ENCODE assay signal across 8 mouse cellular contexts in genomic region chr10:21923495-21923952, GRCm38 (mm10). TPM values are rescaled to one million over a fixed set of nuclear protein-coding genes. Genes with fewer than 3 reads are reported as not detected.
DNase-seq lines count a peak whose midpoint lies in the region; ATAC-seq and TF ChIP-seq lines count a peak whose summit lies in the region.

No protein-coding gene starts in this region.

- H3K9me3 ChIP-seq in forebrain, embryonic 10.5 days: no peaks in the 10 kb centered on the region
- no peaks in the 10 kb centered on the region for H3K9me3 ChIP-seq in heart, embryonic 11.5 days (replicated peaks; ENCODE audit: control insufficient read depth, low read length)
- no peaks in the 10 kb centered on the region for H3K9me3 ChIP-seq in limb, embryonic 10.5 days (replicated peaks)

- TF ChIP-seq POLR2A in thymus, adult 2 months (IDR thresholded peaks at IDR 0.05; ENCODE audit: control insufficient read depth, extremely low read depth, insufficient read depth, low read length, poor library complexity): no peak

- ATAC-seq in heart, embryonic 11.5 days (replicated peaks; ENCODE audit: insufficient number of reproducible peaks, low FRiP score, low TSS enrichment): 0 out of 2 replicates have a peak, but pooled peaks have one; percentile 22

- H3K4me2 ChIP-seq in heart, embryonic 11.5 days: peak overlapping the region; percentile 47

- H3K9ac ChIP-seq in heart, embryonic 11.5 days (ENCODE audit: low read depth, low read length): 0 out of 2 replicates have a peak overlapping the region, but pooled peaks have one; percentile 29

- TF ChIP-seq CTCF in thymus, adult 2 months (IDR thresholded peaks at IDR 0.05; ENCODE audit: borderline replicate concordance, control insufficient read depth, extremely low read depth, insufficient read depth, low read length, poor library complexity): no peak

- no peaks in the 10 kb centered on the region for H3K36me3 ChIP-seq in thymus, adult 2 months (ENCODE audit: control insufficient read depth, insufficient read depth, low read length)
- H3K36me3 ChIP-seq in forebrain, embryonic 10.5 days (replicated peaks): no peaks in the 10 kb centered on the region
- no peaks in the 10 kb centered on the region for H3K36me3 ChIP-seq in heart, embryonic 11.5 days (ENCODE audit: control insufficient read depth, insufficient read depth, low read length)
- H3K36me3 ChIP-seq in limb, embryonic 10.5 days: no peaks in the 10 kb centered on the region

- H3K27ac ChIP-seq in thymus, adult 2 months (ENCODE audit: control insufficient read depth, insufficient read depth, low read length): peak overlapping the region; percentile 52; the same call in 1 of the 2 replicates
- peak overlapping the region; percentile 62 for H3K27ac ChIP-seq in forebrain, embryonic 10.5 days
- H3K27ac ChIP-seq in heart, embryonic 11.5 days (ENCODE audit: low read depth, low read length): no peak overlapping the region
- peak overlapping the region; percentile 67 for H3K27ac ChIP-seq in limb, embryonic 10.5 days

- no peak for DNase-seq in thymus, adult 2 months
- DNase-seq in thymus, postnatal 14 days: no peak
- DNase-seq in forebrain, embryonic 10.5 days (ENCODE audit: extremely low spot score, low spot score): peak; percentile 24
- peak; percentile 25 for DNase-seq in kidney, adult 9 months
- DNase-seq in limb, embryonic 10.5 days (ENCODE audit: low spot score): peak; percentile 41
- DNase-seq in right cerebral cortex, adult 18-20 months: peak; percentile 62
- no peak for DNase-seq in spleen, postnatal 4 days (ENCODE audit: low spot score in 2 of 2)

- no peaks in the 10 kb centered on the region for H3K4me1 ChIP-seq in thymus, adult 2 months (replicated peaks; ENCODE audit: control insufficient read depth, insufficient read depth, low read length)
- H3K4me1 ChIP-seq in forebrain, embryonic 10.5 days: peaks cover 30% of the 10 kb centered on the region
- peaks cover 20% of the 10 kb centered on the region for H3K4me1 ChIP-seq in heart, embryonic 11.5 days (ENCODE audit: control insufficient read depth, insufficient read depth, low read length)
- H3K4me1 ChIP-seq in limb, embryonic 10.5 days: peaks cover 21% of the 10 kb centered on the region

- H3K4me3 ChIP-seq in thymus, adult 2 months (ENCODE audit: control insufficient read depth, insufficient read depth, low read length): no peak overlapping the region
- H3K4me3 ChIP-seq in forebrain, embryonic 10.5 days: peak overlapping the region; percentile 17
- H3K4me3 ChIP-seq in heart, embryonic 11.5 days (ENCODE audit: low read depth, low read length): no peak overlapping the region
- H3K4me3 ChIP-seq in limb, embryonic 10.5 days: 0 out of 2 replicates have a peak overlapping the region, but pooled peaks have one; percentile 3

- 92% methylated on average over 9 of the region's 9 CpGs for WGBS in thymus, adult 2 months
- 7% methylated on average over 9 of the region's 9 CpGs for WGBS in forebrain, embryonic 10.5 days
- 15% methylated on average over 9 of the region's 9 CpGs for WGBS in heart, embryonic 11.5 days (ENCODE audit: insufficient replicate concordance)
- WGBS in limb, embryonic 10.5 days: 10% methylated on average over 9 of the region's 9 CpGs

- H3K27me3 ChIP-seq in thymus, adult 2 months (ENCODE audit: control insufficient read depth, insufficient read depth, low read length): no peaks in the 10 kb centered on the region
- H3K27me3 ChIP-seq in forebrain, embryonic 10.5 days (ENCODE audit: poor library complexity, severe bottlenecking): 0 out of 2 replicates have a peak, but pooled peaks cover 4% of the 10 kb centered on the region
- no peaks in the 10 kb centered on the region for H3K27me3 ChIP-seq in heart, embryonic 11.5 days (ENCODE audit: control insufficient read depth, insufficient read depth, low read length)
- no peaks in the 10 kb centered on the region for H3K27me3 ChIP-seq in limb, embryonic 10.5 days (ENCODE audit: low read depth, poor library complexity, severe bottlenecking)

RNA-seq across cellular contexts. Expression of gene Sgk1, which starts 41.5 kb away (rescaled TPM):
- polyA plus RNA-seq in thymus, adult 2 months (2012; rRNA removed): 16.5 and 18.7 TPM in 2 replicates
- 17.8 and 21.3 TPM in 2 replicates for polyA plus RNA-seq in forebrain, embryonic 10.5 days (2016; fragmentation: Nextera tagmentation; extraction: Ambion mirVana)
- polyA plus RNA-seq in heart, embryonic 11.5 days (2014; fragmentation: Nextera tagmentation; extraction: Ambion mirVana): 22.2 and 26.7 TPM in 2 replicates
- polyA plus RNA-seq in limb, embryonic 10.5 days (2016; fragmentation: Nextera tagmentation; extraction: Ambion mirVana): 8.6 and 13.0 TPM in 2 replicates

Comparison
In these comparisons a context has a peak if more than half of its experiments do, and no peak if none do; other contexts are left out.
1. DNase-seq: peak in forebrain, embryonic 10.5 days (single experiment), kidney, adult 9 months (single experiment), limb, embryonic 10.5 days (single experiment) and right cerebral cortex, adult 18-20 months (single experiment); none in thymus, adult 2 months (single experiment), thymus, postnatal 14 days (single experiment) and spleen, postnatal 4 days (0 of 2).
2. H3K4me3 ChIP-seq: peak in forebrain, embryonic 10.5 days (single experiment) and limb, embryonic 10.5 days (single experiment); none in thymus, adult 2 months (single experiment) and heart, embryonic 11.5 days (single experiment).